Mouse (Mus musculus): ENCODE measurements around the gene Enthd1.

GRCm38 (mm10) chr15:80559534-80559933 is 5.4 kb downstream of the Enthd1 start:
- TF ChIP-seq CTCF (conservative IDR thresholded peaks at IDR 0.05; ENCODE audit: low read length): no peak
- no peak for TF ChIP-seq POU5F1 (IDR thresholded peaks at IDR 0.05; ENCODE audit: borderline replicate concordance, low read length)
- TF ChIP-seq NANOG (IDR thresholded peaks at IDR 0.05; ENCODE audit: borderline replicate concordance, low read length): no peak
